Mouse (Mus musculus): ENCODE results near the gene Mindy2.
A peak's percentile ranks its signal among the peaks of the same experiment; 100 is the strongest.

Mindy2 gene

DNA sequence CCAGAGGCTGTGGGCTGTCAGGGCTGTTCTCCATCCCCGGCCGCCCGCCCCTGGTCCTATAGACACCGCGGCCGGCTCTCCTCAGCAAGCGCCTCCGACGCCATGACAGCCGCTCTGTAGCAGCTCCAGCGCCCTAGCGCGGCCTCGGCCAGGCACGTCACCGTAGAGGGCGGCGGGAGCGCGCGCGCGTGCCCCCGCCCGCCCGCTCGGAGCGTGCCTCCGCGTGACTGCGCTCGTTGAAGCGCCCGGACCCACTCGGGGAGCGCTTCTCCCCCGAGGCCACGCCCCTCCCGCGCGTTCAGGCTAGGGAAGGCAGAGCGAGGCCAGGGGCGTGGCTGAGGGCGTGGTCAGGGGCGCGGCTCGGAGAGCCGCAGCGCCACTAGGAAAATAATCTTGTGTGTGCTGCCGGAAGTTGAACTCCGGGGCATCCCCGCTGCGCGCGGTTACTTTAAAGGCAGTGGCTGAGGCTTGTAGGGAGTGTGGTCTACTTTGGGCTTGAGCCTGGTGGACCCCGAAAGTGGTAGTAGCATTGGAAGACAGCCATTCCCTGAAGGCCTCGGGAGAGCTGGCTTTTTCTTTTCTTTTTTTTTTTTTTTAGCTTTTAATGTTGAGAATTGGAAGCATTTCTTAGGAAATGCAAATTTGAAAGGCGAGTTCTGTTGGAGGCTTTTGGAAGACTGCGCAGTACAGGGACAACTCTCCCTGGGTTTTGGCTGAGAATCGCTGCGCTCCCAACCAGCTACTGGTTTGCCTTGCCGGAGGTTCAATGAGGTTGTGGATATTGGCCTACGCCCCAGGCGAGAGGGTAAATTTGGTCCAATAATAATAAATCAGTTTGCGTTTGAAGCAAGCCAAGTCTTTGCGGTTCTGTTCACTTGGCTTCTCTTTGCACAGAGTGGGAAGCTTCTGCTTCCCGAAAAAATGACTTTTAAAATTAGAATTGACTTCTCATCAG, at the start of gene Mindy2:
TSS of gene Mindy2 (minus strand) at position 162 of the 955 bp plus-strand sequence.
- peak; percentile 97 for DNase-seq (ENCODE audit: low read depth, low spot score)

DNA sequence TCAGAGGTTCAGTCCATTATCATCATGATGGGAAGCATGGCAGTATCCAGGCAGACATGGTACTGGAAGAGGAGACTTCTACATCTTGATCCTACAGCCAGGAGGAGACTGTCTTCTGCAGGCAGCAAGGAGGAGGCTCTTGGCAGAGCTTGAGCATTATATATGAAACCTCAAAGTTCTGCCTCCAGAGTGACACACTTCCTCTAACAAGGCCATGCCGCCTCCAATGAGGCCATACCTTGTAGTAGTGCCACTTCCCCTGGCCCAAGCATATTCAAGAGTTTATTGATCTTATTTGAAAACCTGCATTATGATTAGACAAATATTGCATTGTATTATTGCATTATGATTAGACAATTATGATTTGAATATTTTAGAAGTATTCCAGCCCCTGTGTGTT, 49.5 kb upstream of the Mindy2 start:
- DNase-seq (ENCODE audit: low read depth, low spot score): no peak

DNA sequence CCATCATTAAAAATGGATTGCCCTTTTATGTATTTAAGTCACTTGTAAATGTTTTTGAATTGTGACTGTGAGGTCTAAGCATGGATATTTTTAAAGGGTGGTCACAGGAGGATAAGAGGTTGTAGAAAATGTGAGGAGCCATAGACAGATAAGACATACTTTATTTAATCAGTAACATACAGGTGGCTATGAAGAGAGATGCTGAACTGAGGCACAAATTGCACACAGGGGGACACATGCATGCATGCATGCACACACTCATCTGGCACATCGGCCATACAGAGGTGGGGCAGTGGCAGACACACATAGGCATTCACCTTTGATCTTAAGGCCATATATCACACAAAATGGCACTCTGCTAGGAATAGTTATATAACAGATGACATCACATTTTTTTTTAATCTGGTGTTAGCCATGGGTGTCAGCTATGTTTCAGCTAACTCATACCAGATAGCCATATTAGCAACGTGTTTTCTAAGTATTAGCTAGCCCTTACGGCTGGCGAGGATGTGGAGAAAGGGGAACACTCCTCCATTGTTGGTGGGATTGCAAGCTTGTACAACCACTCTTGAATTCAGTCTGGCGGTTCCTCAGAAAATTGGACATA, 46.7 kb upstream of the Mindy2 start:
- no peak for DNase-seq (ENCODE audit: low read depth, low spot score)

DNA sequence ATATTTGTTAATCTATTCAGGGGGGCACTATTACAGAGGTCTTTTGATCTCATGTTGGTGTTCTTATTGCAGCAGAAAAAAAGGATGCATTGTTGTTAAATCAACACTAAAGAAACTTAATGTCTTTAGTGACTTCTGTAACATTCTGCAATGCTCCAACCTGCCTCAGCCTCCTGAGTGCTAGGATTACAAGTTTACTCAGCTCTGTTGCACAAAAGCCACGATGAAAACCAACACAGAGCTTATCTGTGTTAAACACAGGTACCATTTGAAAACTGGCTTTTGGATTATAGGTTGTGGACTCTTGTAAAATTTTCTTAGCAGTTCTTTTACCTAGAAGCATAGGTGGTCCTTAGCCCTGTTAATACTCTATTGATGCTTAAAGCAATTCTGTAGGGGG, 41.1 kb upstream of the Mindy2 start:
- no peak for DNase-seq (ENCODE audit: low read depth, low spot score)

DNA sequence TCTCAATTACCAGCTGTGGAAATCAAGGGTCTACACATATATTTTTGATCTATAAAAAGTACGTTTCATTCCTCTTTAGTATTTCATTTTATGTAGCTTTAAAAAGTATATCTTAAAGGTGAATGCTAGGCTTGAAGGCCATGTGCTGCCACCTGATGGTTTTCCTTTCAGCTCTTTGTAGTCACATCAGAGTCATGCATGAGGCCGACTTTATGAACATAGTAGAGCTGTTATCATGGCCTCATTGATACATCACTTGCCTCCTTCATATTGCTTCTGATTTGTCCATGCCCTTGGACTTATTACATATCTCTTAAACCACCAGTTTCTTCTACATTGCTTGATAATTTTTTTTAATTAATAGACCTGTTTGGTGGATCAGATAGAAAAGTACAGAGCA, 38.7 kb upstream of the Mindy2 start:
- no peak for DNase-seq (ENCODE audit: low read depth, low spot score)

DNA sequence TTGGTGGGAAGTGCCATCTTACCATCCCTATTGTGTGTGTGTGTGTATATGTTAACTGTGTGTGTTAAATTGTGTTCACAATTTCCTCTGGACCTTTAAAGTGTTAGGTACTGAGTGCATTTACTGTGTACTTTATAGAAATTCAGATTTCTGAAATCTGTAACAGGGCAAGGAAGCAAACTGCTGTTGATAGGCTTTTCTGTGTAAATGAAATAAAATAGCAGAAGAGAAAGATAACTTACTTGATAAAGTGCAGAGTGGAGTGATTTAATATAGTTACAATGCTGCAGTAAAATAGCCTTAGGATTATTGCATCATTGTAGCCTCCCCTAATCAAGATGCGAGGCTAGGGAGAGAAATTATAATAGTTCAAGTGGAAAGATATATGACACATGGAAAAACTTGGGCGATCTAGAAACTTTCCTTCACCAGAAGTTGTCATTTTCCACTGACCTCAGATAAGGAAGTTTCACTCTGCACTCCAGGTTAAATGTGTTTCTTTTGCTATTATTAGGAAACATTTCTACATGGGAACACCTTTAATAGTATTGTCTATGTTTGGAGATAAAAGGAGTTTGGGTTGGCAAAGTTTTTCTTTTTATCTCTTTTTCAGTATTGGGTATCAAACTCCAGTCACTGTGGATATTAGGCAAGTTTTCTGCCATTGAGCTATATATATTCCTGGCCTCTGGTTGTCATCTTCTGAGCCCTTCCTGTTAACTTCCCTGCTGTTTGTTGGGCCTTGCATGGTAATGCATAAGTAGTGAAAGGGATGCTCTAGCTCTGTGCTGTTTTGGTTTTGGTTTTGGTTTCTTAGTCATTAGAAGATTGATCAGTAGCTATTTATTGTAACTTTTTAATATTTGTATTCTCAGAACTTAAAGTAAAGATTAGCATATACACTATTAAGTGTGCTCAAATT, 35.1 kb upstream of the Mindy2 start:
- DNase-seq (ENCODE audit: low read depth, low spot score): no peak

DNA sequence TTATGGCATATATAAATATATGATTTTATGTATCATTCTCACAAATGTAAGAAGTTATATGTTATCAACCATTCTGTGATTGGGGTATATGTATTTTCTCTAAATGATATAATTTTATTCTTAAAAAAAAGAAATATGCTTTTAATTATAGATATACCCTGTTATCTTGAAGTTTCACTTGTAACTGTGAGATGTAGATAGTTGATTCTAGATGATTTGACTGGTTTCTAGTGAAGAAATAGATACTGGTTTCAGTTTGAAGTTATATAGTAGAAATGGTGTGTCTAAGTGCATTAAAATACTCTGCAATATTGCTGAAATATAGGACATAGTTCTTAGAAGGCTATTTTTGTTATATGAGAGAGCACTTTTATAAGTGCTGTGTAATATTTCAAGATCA, 33.6 kb upstream of the Mindy2 start:
- no peak for DNase-seq (ENCODE audit: low read depth, low spot score)

DNA sequence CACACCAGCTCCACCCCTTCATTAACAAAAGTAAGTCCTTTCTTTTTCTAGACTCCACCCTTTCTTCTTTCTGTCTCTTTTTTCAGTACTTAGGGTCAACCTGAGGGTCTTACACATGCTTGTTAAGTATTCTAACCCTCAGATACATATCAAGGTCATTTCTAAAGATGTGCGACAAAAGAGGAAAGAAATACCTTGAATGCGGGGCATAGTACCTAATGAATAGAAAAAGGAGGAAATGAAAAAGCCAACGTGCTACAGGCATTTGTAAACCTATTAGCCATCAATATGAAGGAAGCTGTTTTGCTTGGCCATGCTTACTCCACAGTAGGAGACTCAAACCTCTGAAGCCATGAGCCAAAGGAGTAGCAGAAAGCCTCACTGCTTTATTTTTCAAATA, 33.0 kb upstream of the Mindy2 start:
- DNase-seq (ENCODE audit: low read depth, low spot score): no peak

DNA sequence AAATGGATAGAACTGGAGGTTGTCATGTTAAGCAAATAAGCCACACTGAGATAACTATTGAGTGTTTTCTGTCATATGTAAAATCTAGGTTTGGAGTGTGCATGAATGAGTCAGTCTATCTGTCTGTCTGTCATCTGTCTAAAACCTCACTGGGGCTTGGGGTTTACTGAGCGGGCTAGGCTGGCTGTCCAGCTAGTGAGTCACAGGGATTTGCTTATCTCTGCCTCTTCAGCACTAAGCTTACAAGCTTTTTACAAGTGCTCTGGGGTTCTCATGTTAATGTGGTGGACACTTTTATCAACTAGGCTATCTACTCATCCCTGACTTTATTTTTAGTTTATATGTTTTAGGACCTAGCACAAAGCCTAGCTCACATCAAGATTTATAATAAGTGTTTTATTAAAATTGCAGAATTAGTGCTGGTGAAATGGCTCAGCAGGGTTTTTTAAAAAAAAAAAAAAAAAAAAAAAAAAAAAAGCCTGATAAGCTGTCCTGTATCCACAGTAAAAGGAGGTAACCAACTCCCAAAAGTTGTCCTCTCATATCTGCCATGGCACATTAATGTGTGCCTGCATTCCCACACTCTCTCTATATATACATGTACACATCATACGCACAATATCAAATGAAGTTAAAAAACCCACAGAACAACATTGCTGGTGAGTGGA, 31.5 kb upstream of the Mindy2 start:
- DNase-seq (ENCODE audit: low read depth, low spot score): no peak

DNA sequence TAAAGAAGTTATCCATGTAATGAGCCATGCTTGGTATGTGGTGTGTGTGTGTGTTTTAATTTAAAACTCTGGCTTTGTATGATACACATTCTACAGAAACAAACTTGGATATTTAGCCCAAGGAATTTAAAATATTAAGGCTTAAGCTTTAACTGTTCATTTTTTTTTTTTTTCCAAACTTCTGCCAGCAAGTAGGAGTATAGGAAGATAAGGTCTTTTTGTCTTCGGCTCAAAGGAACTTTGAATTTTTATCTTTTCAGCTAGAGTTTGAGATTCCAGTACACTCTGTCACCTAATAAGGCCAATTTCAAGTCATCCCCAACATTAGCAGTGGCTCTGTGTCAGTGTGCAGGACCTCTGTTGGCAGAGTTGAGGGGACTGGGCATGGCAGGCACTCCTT, 25.2 kb upstream of the Mindy2 start:
- DNase-seq (ENCODE audit: low read depth, low spot score): no peak

DNA sequence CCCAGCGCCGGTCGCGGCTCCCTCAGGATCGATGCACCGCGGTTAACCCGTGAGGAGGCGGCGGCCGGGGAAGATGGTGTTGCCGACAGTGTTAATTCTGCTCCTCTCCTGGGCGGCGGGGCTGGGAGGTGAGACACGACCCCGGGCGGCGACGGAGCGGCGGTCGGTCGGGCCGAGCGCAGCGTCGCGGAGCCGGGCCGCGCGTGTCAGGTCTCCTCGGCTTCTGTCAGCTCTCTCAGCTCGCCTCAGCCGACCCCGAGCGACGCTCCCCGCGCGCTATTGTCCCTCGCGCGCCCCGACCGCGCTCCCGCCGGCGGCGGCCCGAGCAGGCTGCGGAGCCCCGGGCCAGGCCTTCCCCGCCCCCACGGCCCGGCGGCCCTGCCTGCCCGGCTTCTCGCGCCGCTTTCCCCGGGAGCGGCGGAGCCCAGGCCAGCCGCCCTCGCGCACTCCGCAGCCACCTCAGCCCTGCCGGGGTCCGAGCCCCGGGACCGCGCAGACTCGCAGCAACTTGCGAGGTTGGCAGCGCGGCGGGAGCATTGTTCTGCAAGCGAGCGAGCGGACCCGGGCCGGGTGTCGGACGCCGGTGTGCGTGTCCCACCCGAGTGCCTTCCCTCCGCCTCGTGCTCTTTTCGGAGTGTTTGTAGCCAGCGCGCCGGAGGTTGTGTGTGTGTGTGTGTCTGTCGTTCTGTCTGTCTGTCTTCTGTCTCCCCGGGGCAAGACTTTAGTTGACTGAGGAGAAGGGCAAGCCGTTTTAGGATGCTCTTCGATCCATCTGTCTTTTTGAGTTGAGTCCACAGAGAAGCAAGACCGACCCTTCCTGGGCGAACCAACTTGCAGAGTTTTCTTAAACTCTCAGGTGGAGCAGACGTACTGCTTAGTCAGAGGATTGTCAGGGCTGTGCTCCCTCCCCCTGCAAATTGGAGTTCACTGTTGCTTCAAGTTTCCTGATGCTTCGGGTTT, 22.4 kb upstream of the Mindy2 start:
- DNase-seq (ENCODE audit: low read depth, low spot score): peak; percentile 27

DNA sequence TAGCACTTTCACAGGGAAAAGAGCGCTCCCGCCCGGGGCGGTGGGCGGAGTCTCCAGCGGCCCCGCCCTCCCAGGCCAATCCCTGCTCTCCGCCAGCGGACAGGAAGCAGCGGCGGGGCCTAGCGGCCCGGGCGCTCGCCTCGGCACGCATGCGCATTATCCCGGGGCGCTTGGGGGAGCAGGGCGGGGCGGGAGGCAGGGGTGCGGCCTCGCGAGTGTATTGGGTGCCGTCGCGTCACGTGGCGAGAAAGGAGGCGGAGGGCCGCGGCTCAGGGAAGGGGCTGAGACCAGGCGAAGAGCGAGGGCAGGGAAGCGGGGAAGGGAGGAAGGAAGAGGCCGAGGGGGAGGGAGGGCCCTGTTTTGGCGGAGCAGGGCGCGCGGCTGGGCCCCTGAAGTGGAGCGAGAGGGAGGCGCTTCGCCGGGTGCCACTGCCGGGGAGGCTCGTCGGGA, 21.7 kb upstream of the Mindy2 start, which contains the start of gene Adam10:
TSS of gene Adam10 (plus strand) at position 316 of the 450 bp plus-strand sequence.
- DNase-seq (ENCODE audit: low read depth, low spot score): peak; percentile 99

DNA sequence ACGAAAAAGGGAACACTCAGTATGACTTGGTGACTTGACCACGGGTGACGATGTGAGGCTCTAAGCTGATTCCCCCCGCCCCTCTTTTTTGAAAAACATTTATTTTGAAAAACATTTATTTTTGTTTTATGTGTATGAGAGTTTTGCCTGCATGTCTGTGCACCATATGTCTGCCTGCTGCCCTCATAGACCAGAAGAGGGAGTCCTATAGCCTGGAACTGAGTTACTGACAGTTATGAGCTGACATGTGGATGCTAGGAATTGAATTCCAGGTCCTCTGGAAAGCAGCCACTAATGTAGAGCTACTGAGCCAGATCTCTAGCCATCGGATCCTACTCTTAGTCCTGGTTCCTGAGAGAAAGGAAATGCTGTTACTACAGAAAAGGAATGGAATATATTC, 19.0 kb upstream of the Mindy2 start:
- no peak for DNase-seq (ENCODE audit: low read depth, low spot score)

DNA sequence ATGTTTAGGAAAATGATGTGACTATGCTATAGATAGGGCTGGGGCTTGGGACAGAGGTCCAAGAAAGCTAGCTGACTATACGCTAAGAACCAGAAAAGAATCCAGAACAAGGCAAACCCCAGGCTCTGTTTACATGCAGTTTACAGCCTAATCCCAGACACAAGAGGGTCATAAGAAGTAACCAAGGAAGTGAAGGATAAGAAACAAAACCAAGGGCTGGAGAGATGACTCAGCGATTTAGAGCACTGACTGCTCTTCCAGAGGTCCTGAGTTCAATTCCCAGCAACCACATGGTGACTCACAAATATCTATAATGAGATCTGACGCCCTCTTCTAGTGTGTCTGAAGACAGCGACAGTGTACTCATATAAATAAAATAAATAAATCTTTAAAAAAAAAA, 18.1 kb upstream of the Mindy2 start:
- DNase-seq (ENCODE audit: low read depth, low spot score): no peak

DNA sequence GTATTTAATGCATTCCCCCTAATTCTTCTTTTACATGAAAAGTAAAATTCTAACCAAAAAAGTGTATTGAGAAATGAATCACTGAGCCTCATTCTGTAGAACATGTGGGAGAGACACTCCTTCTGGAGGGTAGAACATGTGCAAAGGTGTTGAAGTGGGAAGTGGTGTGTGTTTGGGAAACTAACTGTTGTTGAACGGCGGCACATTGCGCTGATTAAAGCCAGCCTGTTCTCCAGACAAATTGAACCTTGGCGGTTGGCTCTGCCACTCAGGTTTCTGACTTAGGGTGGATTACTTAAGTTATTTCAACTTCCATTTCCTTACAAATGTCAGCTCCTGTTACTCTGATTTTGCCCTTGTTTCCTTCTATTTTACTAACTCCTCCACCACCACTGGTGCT, 16.7 kb upstream of the Mindy2 start:
- DNase-seq (ENCODE audit: low read depth, low spot score): no peak

DNA sequence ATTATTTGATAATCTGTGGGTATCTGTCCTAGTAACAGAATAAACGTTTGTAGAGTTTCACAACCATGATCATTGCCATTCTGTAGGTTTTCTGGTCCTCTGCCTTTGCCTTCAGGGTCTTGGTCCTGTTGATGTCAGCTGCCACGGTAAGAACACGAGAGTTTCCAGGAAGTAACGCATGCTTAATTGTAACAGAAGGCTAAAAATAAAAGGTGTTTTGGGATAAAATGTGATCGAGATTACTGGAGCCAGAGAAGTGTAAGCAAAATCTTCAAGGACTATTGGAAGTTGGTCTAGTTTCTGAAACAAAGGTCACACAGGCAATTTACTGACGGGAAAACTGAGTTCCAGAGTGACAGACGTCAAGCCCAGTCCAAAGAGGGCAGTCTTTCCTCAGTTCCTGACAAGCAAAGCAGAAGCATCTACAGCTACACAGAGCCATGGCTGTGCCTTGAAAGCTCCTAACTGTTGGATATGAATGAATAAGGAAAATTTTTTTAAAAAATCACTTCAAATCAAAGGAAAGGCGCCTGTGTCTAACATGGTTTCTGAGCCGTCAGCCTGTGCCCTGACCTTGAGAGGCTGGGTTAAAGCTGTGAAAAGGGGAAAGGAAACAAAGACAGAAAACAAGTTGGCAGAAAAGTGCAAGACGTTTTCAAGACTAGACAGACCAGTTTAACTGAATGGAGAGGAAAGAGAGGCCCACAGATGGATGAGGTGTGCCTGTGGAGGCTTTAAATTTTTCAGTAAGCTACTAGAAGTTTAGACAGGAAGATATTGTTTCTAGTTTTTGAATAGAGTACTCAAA, 15.0 kb upstream of the Mindy2 start:
- DNase-seq (ENCODE audit: low read depth, low spot score): no peak

DNA sequence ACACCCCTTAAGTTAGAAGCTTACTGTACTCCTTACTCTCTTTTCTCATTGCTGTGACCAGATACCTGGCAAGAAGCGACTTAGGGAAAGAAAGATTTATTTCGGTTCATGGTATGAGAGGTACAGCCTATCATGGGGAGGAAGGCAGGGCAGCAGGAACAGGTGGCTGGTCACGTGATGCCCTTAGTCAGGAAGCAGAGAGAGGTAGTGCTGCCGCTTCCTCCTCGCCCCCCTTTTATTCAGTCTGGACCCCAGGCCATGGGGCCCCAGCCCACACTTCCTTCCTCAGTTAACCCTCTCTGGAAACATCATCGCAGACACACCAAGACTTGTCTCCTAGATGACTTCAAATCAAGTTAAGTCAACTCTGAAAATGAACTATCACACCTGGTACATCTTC, 14.3 kb upstream of the Mindy2 start:
- no peak for DNase-seq (ENCODE audit: low read depth, low spot score)

DNA sequence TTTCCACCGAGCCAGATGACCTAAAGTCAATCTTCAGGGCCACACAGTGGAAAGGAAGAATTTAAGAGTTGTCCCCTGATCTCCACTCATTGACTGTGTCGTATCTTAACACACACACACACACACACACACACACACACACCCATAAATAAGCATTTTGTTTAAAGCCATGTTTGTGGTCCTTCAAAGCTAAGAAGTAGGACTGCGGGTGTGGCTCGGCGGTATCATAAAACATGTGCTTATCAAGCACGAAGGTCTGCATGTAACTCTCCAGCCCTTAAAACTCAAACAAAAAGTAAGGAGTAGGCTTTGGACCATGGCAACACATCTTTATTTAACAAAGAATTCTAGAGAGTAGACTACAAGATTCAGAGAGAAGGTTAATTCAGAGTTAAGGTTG, 13.4 kb upstream of the Mindy2 start:
- no peak for DNase-seq (ENCODE audit: low read depth, low spot score)

DNA sequence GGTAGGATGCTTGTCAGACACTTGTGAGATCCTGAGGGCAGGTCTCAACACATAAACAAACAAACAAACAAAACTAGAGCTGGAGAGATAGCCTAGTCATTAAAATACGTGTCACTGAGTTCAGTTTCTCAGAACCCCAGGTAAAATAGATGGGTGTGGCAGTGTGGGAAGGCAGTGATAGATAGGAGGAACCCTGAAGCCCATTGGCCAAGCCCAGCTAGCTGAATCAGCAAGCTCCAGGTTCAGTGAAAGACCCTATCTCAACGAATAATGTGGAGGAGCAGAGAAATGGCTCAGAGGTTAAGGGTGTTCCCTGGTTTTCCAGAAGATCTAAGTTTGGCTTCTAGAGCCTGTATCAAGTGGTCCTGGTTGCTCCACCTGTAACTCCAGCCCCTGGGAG, 12.2 kb upstream of the Mindy2 start:
- no peak for DNase-seq (ENCODE audit: low read depth, low spot score)

Measured in embryo, embryonic 11.5 days (tissue).